Mouse (Mus musculus) intestine, embryonic 15.5 days (tissue): ENCODE measurements around the gene Actl10. TPM values are rescaled to one million over a fixed set of nuclear protein-coding genes. Genes with fewer than 3 reads are reported as not detected.

Experiments used
- ATAC-seq: fragments of 200-750 bp; cut with Nextera tagmentation; 2 replicates; pipeline ENCODE4 v1.8.0; 2017; ENCODE audit warnings: moderate TSS enrichment, moderate library complexity
- H3K27ac ChIP-seq: fragments of 300-500 bp; sonication (generic); 2 replicates; pipeline ENCODE4 v1.5.1; 2015; ENCODE audit warnings: mild to moderate bottlenecking, inconsistent platforms
- H3K27me3 ChIP-seq: fragments of 300-500 bp; sonication (generic); replicated peaks from 2 replicates; pipeline ENCODE4 v1.6.1; 2015; ENCODE audit warnings: inconsistent platforms
- H3K36me3 ChIP-seq: fragments of 300-500 bp; sonication (generic); 2 replicates; pipeline ENCODE4 v1.6.1; 2015; ENCODE audit warnings: inconsistent platforms
- H3K4me1 ChIP-seq: fragments of 300-500 bp; sonication (generic); replicated peaks from 2 replicates; pipeline ENCODE4 v1.6.1; 2015; ENCODE audit warnings: inconsistent platforms
- H3K4me2 ChIP-seq: fragments of 300-500 bp; sonication (generic); replicated peaks from 2 replicates; pipeline ENCODE4 v1.6.1; 2015; ENCODE audit warnings: mild to moderate bottlenecking, inconsistent platforms
- H3K4me3 ChIP-seq: fragments of 300-500 bp; sonication (generic); replicated peaks from 2 replicates; pipeline ENCODE4 v1.5.1; 2015; ENCODE audit warnings: inconsistent platforms
- H3K9ac ChIP-seq: fragments of 300-500 bp; sonication (generic); 2 replicates; pipeline ENCODE4 v1.6.1; 2015; ENCODE audit warnings: inconsistent platforms
- H3K9me3 ChIP-seq: fragments of 300-500 bp; sonication (generic); 2 replicates; pipeline ENCODE4 v1.6.1; 2016; ENCODE audit warnings: inconsistent platforms
- WGBS: fragments of 180-500 bp; shearing (Covaris S2); methylation state at CpG from one replicate; pipeline ENCODE4 v1.1.7; 2015; 5-methylcytosine and 5-hydroxymethylcytosine counted together
- polyA plus RNA-seq: library from polyadenylated mRNA; unstranded; fragments of >200 nt; fragmentation: Nextera tagmentation; extraction: Ambion mirVana; gene quantifications from 2 replicates; pipeline ENCODE4 v1.2.1, GENCODE M21; 2015

Gene Actl10
- polyA plus RNA-seq, 1 experiment from 2014 or later: 0.15 TPM

DNA sequence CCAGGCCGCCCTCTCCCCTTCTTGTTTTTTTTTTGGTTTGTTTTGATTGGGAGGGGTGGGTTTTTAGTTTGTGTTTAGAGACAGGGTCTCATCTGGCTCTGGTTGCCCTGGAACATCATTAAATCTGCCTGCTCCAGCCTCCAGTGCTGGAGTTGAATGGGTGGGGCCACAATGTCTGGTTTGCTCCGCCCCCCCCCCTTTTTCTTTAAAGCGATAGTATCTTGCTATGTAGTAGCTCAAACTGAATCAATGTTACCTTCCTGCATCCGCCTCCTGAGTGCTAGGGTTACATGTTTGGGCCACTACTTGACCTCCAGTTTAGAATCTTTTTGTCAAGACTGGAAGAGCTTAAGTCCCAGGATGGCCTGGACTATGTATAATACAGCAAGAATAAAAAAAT lies 19.7 kb downstream of the Actl10 start:
- ATAC-seq: no peak

DNA sequence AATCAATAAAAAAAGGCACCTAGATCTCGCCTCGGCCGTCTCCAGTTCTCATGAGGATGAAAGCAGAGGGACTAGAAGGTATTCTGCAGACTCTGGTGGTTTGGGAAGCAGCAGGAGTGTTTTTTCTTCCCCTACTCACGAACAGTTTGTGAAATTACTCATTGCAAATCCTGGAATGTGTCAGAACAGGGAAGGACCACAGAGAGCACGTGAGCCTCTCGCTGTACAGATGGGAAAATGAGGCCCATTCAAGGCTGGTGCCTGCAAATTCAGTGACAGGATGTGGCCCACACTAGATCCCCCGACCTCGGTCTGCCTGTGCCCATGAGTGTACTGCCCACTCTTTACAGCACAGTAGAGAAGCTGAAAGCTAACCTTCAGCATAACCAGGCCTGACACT lies 20.4 kb downstream of the Actl10 start:
- H3K36me3 ChIP-seq: no peaks in the 10 kb centered on the region
- no peak overlapping the region for H3K4me3 ChIP-seq
- no peak overlapping the region for H3K4me2 ChIP-seq
- H3K27me3 ChIP-seq: no peaks in the 10 kb centered on the region
- ATAC-seq: no peak
- peaks cover 26% of the 10 kb centered on the region for H3K4me1 ChIP-seq
- no peak overlapping the region for H3K27ac ChIP-seq
- WGBS: 54% methylated on average over 8 of the region's 8 CpGs
- no peaks in the 10 kb centered on the region for H3K9me3 ChIP-seq
- no peak overlapping the region for H3K9ac ChIP-seq

More for the DNA sequence above, 19.7 kb downstream of the Actl10 start:
- Histone ChIP-seq H3K4me2 (no peak overlapping the region), H3K9ac (no peak overlapping the region), H3K27me3 (no peaks in the 10 kb centered on the region), H3K4me3 (no peak overlapping the region), H3K9me3 (no peaks in the 10 kb centered on the region), H3K4me1 (peaks cover 33% of the 10 kb centered on the region), H3K27ac (0 out of 2 replicates have a peak overlapping the region, but pooled peaks have one; percentile 1), H3K36me3 (no peaks in the 10 kb centered on the region)
- WGBS: 80% methylated on average over 4 of the region's 4 CpGs

DNA sequence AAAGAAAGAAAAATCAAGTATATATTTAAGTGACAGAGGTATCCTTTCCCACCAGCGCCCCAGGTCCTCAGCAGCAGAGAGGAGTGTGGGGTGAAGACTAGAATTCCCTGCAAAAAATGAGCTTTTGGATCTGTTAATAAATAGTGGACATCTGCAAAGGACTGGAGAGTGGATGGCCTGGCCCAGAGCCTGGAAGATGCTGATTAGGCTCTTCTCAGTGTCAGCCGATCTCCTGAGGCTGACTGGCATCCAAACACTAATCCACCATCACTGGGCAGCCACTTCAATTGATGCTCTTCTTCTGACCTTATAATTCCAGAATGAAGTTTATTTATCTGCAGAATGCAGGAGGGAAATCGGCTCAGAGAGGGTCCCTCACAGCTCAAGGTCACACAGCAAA lies 21.4 kb downstream of the Actl10 start:
- ATAC-seq: no peak
- H3K36me3 ChIP-seq: no peaks in the 10 kb centered on the region
- no peaks in the 10 kb centered on the region for H3K9me3 ChIP-seq
- WGBS: 74% methylated on average over 3 of the region's 3 CpGs
- no peak overlapping the region for H3K9ac ChIP-seq
- H3K4me3 ChIP-seq: no peak overlapping the region
- H3K27me3 ChIP-seq: no peaks in the 10 kb centered on the region
- peaks cover 18% of the 10 kb centered on the region for H3K4me1 ChIP-seq
- H3K27ac ChIP-seq: no peak overlapping the region
- H3K4me2 ChIP-seq: no peak overlapping the region

DNA sequence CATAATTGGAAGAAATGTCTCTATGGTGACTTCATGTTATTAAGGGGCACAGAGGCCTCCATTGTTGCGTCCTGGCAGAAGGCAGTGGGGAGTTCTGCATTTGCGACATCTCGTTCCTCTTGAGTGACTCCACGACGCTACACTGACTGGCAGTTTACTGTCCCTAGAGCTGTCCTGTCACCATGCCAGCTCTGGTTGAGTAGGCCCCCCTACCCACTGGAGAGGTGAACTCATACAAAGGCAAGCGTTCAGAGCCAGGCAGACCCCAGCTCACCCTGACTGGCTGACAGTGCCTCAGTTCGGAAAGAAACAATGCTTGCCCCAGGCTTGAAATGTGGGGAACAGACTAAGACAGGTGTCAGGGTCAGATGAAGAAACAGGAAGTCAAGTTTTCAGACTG lies 22.7 kb downstream of the Actl10 start:
- no peaks in the 10 kb centered on the region for H3K27me3 ChIP-seq
- 73% methylated on average over 7 of the region's 7 CpGs for WGBS

DNA sequence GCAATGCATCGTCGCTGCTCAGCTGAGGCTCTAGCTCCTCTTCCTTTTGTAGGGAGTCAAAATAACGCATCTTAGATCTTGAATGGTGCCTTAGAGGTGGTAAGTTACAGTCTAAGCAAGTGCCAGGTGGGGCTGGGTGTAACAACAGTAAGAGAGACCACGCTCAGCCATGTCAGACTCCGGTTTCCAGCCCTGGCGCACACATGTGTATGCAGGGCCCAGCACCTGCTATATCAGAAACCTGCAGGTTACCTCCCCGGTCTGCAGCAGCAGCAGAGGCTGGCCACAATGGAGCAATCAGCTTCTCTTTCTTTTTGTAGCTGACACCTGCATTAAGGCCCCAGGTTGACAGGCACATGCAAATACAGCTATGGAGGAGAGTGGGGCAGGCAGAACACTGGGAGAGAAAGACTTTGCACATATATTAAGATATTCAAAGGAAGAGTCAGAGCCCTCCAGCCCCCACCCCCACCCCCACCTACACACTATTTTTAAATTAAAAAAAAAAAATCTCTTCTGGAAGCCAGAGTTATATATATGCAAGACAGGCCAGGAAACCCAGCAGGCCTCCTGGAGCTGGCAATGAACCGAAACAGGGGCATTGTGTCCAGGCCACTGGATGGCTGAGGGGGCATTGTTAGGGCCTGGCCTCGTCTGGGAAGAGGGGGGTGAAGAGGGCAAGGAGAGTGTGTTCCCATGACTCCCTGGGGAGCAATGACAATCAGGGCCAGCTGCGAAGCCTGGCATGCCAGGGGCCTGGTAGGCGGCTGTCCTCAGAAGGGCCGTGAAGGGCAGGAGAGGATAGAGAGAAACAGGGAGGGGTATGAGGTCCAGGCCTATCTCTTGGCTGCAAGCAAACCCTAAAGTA lies 25.5 kb downstream of the Actl10 start:
- Histone ChIP-seq H3K4me3 (no peak overlapping the region), H3K4me2 (no peak overlapping the region), H3K4me1 (no peaks in the 10 kb centered on the region), H3K9ac (no peak overlapping the region), H3K27ac (no peak overlapping the region), H3K27me3 (no peaks in the 10 kb centered on the region), H3K9me3 (no peaks in the 10 kb centered on the region), H3K36me3 (no peaks in the 10 kb centered on the region)
- 59% methylated on average over 12 of the region's 12 CpGs for WGBS
- no peak for ATAC-seq

More for the DNA sequence above, 22.7 kb downstream of the Actl10 start:
- H3K36me3 ChIP-seq: no peaks in the 10 kb centered on the region
- ATAC-seq: no peak
- peaks cover 9% of the 10 kb centered on the region for H3K4me1 ChIP-seq
- no peaks in the 10 kb centered on the region for H3K9me3 ChIP-seq
- no peak overlapping the region for H3K4me3 ChIP-seq
- H3K4me2 ChIP-seq: no peak overlapping the region
- no peak overlapping the region for H3K27ac ChIP-seq
- no peak overlapping the region for H3K9ac ChIP-seq

DNA sequence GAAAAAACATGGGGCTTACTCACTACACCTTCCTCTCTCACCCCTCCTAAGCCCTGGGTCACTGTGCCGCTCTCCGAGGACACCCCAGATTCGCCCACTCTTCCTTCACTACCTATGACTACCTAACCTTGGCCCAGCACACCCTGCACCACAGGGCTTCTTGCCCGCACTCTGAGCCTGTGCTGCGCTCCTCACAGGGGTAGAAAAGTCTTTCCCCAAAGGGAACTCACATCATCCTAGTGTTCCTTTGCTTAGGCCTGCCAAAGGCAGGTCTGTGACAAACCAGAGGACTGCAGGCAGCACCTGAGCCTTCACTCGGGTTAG lies 26.1 kb downstream of the Actl10 start:
- Histone ChIP-seq H3K9ac (no peak overlapping the region), H3K36me3 (no peaks in the 10 kb centered on the region), H3K4me2 (no peak overlapping the region), H3K27me3 (no peaks in the 10 kb centered on the region), H3K4me1 (no peaks in the 10 kb centered on the region), H3K4me3 (no peak overlapping the region), H3K9me3 (no peaks in the 10 kb centered on the region), H3K27ac (no peak overlapping the region)
- WGBS: 94% methylated on average over 6 of the region's 6 CpGs
- no peak for ATAC-seq

DNA sequence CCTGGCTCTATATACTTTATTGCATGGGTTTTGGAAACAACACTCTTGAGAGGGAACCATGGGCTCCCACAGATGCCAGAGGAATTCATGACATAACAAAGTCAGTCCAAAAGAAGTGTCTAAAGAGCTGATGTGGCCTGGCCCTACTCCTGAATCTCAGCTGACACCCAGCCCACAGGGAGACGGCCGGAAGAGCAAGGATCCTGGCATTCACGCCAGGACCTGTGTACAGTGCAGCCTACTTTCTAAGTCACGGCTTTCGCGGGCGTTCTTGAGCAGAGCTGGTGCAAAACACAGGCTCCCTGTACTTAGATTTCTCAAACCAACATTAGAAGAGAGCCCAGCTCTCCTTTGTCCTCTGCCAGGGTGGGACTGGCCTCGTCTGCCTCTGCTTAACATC lies 29.0 kb downstream of the Actl10 start:
- Histone ChIP-seq H3K4me1 (no peaks in the 10 kb centered on the region), H3K27ac (no peak overlapping the region), H3K4me3 (no peak overlapping the region), H3K4me2 (no peak overlapping the region), H3K27me3 (no peaks in the 10 kb centered on the region), H3K36me3 (no peaks in the 10 kb centered on the region), H3K9me3 (no peaks in the 10 kb centered on the region), H3K9ac (no peak overlapping the region)
- ATAC-seq: no peak
- WGBS: 66% methylated on average over 8 of the region's 8 CpGs

DNA sequence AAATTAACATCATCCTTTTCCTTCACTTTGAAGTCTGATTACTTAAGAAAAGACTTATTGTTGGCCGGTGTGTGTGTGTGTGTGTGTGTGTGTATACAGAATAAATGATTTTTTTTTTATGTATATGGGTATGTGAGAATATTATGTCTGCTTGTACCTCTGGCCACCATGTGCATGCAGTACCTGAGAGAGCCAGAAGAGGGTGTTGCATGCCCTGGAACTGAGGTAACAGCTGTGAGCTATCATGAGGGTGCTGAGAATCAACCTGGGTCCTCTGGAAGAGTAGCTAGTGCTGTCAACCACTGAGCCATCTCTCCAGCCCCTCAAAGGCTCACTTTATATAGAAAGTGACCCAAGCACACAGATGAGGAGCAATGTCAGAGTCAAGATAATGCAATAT lies 29.8 kb downstream of the Actl10 start:
- Histone ChIP-seq H3K27ac (no peak overlapping the region), H3K4me2 (no peak overlapping the region), H3K4me1 (no peaks in the 10 kb centered on the region), H3K36me3 (no peaks in the 10 kb centered on the region), H3K9ac (no peak overlapping the region), H3K4me3 (no peak overlapping the region), H3K9me3 (no peaks in the 10 kb centered on the region), H3K27me3 (no peaks in the 10 kb centered on the region)
- WGBS: 92% methylated on average over 1 of the region's 1 CpGs
- no peak for ATAC-seq

DNA sequence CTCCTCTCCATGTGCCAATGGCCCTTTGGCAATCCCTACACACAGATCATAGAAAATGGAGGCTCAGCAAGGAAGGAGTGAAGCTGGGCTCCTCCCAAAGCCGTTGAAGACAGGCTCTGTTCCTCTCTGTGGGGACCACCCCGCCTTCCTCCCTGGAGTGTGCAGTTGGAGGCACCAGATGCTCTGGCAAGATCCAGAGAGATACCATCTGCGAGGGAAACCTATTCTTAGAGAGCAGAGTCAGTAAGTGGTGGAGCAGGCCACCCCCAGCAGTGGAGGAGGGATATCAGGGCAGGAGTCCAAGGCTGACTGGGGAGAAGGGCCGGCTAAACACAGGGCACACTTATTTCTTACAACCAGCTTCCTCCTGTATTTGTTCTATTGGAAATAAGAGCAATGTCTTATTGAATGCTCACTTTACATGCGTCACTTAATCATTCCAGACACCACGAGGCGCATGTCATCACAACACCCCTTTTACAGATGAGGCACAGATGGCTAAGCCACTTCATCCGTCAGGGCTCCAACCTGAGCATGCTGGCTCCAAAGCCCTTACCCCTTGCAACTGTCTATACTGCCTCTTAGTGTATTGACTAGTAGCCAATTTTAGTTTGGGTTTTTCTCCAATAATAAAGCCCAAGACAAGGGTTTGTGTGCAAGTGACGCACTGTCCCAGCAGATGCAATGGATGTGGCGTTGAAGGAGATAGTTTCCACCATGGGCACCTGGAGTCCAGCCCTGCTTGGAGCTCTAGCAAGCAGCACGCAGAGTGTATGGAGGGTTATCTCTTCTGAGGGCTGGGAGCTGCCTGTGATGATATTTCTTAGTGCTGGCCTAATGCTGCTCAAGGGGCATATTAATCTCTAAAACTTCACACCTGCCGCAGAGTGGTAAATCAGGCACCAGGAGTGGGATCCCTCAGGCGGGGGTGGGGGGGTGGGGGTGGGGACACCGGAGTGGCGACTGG lies 32.6 kb downstream of the Actl10 start:
- ATAC-seq: peak; percentile 59
- no peaks in the 10 kb centered on the region for H3K9me3 ChIP-seq
- no peak overlapping the region for H3K27ac ChIP-seq
- H3K4me2 ChIP-seq: no peak overlapping the region
- H3K4me1 ChIP-seq: no peaks in the 10 kb centered on the region
- H3K9ac ChIP-seq: no peak overlapping the region
- WGBS: 58% methylated on average over 15 of the region's 15 CpGs
- H3K36me3 ChIP-seq: peaks cover 7% of the 10 kb centered on the region
- H3K27me3 ChIP-seq: no peaks in the 10 kb centered on the region
- no peak overlapping the region for H3K4me3 ChIP-seq

DNA sequence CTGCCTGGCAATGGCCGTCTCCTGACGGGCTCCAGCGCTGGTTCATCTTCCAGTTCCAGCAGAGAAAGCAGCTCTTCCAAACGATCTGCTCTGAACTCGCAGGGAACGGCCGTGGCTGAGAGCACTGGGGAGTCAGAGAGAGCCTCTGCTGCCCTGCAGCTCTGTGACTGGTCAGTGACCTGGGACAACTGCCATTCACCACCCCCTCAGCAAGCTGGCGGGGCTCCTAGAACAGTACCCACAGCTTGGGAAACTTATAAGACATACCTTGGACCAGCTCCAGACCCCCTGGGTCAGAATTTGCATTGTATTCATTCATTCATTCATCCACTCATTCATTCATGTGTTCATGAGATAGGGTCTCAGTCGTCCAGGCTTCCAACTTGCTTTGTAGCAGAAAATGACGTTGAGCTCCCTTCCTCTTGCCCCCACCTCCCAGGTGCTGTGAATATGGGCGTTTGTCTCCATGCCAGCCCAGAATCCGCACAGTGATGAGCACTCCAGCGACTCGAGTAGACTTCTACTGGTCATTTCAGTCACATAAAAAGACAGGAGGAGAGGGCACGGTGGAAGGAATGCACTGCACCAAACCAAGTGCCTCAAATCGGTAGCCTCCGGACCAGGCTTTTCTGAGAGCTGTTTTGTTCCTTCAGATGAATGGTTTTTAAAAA lies 33.5 kb downstream of the Actl10 start:
- Histone ChIP-seq H3K27ac (no peak overlapping the region), H3K4me3 (no peak overlapping the region), H3K4me2 (no peak overlapping the region), H3K27me3 (no peaks in the 10 kb centered on the region), H3K36me3 (peaks cover 7% of the 10 kb centered on the region), H3K4me1 (no peaks in the 10 kb centered on the region), H3K9me3 (no peaks in the 10 kb centered on the region), H3K9ac (no peak overlapping the region)
- 71% methylated on average over 17 of the region's 17 CpGs for WGBS
- ATAC-seq: no peak

DNA sequence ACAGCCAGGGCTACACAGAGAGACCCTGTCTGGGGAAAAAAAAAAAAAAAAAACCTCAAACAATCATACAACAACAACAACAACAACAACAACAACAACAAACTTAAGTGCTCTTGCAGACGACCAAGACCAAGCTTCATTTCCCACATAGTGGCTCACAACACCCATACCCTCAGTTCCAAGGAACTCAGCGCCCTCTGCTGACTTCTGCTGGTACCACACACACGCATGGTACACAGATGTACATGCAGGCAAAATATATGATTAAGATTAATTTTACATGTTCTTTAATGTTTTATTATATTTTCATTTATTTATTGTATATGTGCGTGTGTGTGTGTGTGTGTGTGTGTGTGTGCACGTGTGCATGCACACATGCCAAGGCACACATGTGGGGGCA lies 34.8 kb downstream of the Actl10 start:
- WGBS: 76% methylated on average over 5 of the region's 5 CpGs
- Histone ChIP-seq H3K9ac (no peak overlapping the region), H3K9me3 (no peaks in the 10 kb centered on the region), H3K27ac (no peak overlapping the region), H3K4me1 (no peaks in the 10 kb centered on the region), H3K4me3 (no peak overlapping the region), H3K27me3 (no peaks in the 10 kb centered on the region), H3K4me2 (no peak overlapping the region), H3K36me3 (peaks cover 7% of the 10 kb centered on the region)
- no peak for ATAC-seq

DNA sequence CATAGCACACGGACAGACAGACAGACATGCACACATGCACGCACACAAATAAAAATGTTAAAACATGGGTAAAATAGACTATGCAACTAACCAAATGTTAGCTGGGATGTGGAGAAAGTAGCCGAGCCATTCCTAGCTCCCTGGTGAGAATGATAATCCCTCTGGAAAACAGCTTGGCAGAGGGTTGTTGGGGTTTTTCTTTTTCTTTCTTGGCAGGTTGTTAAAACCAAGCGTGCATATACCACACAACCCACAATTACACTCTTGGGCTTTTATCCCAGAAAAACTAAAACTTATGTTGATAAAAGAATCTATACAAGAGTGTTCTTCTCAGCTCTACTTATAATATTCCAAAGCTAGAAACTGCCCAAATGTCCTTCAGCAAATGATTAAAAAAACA lies 37.5 kb downstream of the Actl10 start:
- no peak overlapping the region for H3K4me2 ChIP-seq
- no peak overlapping the region for H3K4me3 ChIP-seq
- no peak overlapping the region for H3K27ac ChIP-seq
- H3K4me1 ChIP-seq: no peaks in the 10 kb centered on the region
- ATAC-seq: no peak
- H3K9ac ChIP-seq: no peak overlapping the region
- peaks cover 7% of the 10 kb centered on the region for H3K36me3 ChIP-seq
- H3K27me3 ChIP-seq: no peaks in the 10 kb centered on the region
- no peaks in the 10 kb centered on the region for H3K9me3 ChIP-seq
- 83% methylated on average over 4 of the region's 4 CpGs for WGBS
